Mouse (Mus musculus): ENCODE measurements around the gene Gcn1l1.
A peak's percentile ranks its signal among the peaks of the same experiment; 100 is the strongest.

Gcn1l1 gene

GRCm38 (mm10) chr5:115534856-115535255, 30.2 kb upstream of the Gcn1l1 start:
- DNase-seq (ENCODE audit: low spot score), result no peak

DNA sequence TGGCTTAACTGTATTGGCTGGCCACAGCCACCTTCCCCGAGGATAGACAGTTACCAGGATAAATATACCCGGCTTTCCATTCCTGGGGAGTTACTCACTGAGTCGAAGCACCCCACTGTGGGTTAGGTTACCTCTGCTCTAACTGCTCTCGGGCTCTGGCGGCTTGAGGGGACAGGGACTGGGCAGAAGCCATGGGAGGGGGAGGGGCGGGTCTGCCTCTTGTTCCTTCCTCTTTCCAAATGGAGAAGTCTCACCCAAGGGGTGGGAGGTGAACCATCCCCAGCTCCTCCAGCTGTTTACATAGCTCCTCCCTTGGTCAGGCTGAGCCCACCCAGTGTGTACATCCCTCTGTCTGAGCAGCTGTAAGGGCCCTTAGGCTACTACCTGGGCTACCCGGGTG, 29.4 kb upstream of the Gcn1l1 start:
- no peak for DNase-seq (ENCODE audit: low spot score)

GRCm38 (mm10) chr5:115538017-115538692, 26.9 kb upstream of the Gcn1l1 start:
- no peak for DNase-seq (ENCODE audit: low spot score)

- peak; percentile 95 for DNase-seq (ENCODE audit: low spot score)
Measured at GRCm38 (mm10) chr5:115538693-115539043, 26.4 kb upstream of the Gcn1l1 start.

DNA sequence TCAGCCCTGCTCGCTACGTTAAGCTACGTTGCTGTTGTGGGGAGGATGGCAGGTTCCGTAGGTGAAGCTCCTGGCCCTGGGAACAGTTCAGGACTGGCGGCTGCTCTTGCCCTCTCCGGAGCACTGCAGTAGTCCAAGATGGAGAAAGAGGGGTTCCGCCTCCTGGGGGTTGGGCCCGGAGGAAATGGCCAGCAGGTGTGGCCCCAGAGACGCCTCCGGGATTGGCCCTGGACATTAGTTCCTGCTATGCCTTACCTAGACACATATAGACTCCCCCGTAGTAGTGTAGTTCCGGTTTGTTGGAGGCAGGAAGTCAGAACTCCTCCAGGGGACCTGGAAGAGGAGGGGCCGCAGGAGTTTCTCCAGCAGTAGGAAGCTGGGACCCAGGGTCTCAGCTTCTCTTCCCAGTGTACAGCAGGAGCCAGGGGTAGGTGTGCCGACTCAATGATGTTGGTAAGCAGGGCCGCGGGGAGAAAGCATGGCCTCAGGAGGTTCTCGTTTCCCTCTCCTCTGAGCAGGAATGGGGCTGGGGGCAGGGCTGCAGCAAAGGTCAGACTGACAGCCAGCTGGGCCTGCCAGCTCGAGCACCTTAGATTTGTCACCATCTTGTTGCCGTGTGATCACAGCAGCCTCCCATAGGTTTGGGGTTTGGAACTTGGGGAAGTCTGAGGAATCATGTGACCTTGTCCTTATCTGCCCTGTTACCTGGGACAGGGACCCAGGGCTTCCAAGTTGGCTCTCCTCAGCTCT, 22.2 kb upstream of the Gcn1l1 start:
- DNase-seq (ENCODE audit: low spot score), result no peak

- peak; percentile 73 for DNase-seq (ENCODE audit: low spot score)
Measured at GRCm38 (mm10) chr5:115543509-115544253, 21.4 kb upstream of the Gcn1l1 start.

- no peak for DNase-seq (ENCODE audit: low spot score)
Measured at GRCm38 (mm10) chr5:115544655-115545185, 20.3 kb upstream of the Gcn1l1 start.

DNA sequence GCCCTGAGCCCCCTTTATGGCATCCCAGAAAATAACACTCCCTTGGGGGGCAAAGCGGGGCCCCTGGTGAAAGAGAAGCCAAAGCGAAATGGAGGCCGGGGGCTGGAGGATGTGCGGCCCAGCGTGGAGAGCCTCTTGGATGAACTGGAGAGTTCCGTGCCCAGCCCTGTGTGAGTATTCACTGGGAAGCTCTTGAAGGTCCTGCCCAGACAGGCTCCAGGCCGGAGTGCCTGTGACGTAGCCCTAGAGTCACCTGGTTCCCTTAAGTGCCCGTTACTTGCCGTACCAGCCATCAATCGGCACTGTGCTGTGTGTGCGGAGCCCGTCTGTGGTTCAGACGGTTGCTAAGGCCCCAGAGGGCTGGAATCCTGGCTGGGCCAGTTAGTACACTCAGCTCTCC, 19.4 kb upstream of the Gcn1l1 start:
- no peak for DNase-seq (ENCODE audit: low spot score)

GRCm38 (mm10) chr5:115546536-115546935, 18.5 kb upstream of the Gcn1l1 start:
- DNase-seq (ENCODE audit: low spot score), result no peak

DNA sequence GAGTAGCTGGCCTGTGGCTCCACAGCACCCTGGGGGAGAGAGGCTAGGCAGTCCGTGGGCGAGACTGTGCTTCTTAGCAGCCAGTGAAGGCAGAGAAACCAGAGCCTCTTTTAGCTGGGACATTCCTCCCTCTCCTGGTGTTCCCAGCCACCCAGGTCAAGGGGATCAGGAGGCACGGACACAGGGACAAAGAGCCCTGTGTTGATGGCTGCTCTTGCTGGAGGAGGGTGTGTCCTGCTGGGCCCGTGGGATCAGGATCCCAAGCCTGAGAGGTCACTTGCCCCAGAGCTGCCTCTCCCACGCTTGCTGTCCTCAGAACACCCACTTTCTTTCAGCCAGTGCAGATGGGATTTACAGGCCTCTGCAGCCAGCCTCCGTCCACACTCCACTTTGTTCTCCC, 18.0 kb upstream of the Gcn1l1 start:
- DNase-seq (ENCODE audit: low spot score), result no peak

DNA sequence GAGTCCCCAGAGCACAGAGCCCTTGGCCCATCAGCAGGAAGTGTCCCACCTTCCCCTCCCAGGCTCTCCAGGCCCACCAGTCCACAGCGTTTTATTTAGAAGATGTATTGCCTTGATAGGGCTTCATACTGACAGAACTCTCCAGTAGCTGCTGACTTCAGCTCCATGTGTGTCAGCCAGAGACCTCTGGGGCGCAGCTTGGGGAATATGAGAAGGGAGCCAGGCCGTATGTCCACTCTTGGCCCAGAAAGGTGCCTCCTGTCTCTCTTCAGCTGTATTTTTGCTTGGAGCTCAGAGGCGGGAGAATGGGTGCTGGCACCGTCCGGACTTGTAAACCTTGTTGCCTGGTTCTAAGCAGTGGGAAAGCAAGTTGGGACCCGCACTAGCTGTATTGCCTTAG, 17.6 kb upstream of the Gcn1l1 start:
- DNase-seq (ENCODE audit: low spot score), result no peak

DNA sequence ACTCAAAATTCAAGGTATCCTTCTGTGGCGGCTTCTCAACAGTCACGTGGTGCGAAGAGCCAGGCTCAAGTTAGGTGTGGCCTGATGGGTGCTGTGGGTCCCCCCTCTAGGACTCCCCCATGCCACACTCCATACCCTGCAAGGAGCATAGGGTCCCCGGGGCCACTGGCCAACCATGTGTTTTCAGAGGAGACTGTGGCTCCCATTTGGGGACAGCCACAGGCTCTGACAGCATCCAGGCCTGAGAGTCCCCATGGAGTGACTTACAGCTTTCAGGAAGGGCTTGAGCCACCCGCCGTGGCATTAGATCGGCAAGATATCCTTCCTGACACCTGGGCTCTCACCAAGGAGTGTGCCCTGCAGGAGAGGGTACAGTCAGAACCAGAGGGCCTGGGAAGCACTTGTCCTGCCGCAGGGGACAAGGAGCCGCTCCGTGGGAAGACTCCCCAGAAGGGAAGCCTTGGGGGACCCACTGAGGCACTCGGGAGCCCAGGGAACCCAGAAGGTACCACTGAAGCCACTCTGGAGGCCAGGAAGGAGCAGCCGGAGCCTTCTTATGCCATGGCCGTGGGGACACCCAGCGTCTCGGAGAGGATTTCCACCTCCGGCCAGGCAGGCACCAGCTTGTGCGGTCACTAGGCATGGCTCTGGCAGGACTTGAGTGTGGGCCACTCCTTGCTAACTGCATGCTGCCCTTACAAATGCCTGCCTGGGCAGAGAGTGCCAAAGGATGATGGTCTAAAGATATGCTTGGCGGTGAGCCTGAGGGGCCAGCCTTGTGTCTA, 16.4 kb upstream of the Gcn1l1 start:
- DNase-seq (ENCODE audit: low spot score), result no peak

- DNase-seq (ENCODE audit: low spot score), result no peak
Measured at GRCm38 (mm10) chr5:115550482-115551005, 14.5 kb upstream of the Gcn1l1 start.

DNA sequence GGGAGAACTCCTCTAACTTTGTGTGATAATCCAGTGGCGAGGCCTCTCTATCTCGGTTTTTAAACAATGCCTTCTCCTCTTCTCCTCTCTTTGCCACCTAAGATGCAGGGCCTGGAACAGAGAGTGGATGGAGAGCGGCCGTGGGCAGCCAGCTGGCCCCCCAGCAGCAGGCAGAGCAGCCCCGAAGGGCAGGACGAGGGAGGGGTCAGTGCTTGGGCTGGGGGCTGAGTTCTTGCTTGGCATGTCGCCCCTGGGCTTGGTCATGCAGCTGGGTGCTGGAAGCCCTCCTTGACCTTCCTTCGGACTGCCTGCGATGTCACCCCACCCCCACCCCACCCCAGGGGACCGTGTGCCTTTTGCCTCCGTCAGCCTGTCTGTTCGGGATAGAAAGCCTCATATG, 13.7 kb upstream of the Gcn1l1 start:
- DNase-seq (ENCODE audit: low spot score), result no peak

DNA sequence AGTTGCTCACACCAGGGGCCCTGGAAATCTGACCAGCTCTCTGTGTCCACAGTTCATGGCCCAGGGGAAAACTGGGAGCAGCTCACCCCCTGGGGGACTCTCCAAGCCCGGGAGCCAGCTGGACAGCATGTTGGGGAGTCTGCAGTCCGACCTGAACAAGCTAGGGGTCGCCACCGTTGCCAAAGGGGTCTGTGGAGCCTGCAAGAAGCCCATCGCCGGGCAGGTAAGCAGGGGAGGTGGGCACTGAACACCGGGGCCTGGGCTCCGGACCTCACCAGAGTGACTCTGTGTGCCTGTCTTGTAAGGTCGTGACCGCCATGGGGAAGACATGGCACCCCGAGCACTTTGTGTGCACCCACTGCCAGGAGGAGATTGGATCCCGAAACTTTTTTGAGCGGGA, 13.3 kb upstream of the Gcn1l1 start:
- DNase-seq (ENCODE audit: low spot score), result no peak

DNA sequence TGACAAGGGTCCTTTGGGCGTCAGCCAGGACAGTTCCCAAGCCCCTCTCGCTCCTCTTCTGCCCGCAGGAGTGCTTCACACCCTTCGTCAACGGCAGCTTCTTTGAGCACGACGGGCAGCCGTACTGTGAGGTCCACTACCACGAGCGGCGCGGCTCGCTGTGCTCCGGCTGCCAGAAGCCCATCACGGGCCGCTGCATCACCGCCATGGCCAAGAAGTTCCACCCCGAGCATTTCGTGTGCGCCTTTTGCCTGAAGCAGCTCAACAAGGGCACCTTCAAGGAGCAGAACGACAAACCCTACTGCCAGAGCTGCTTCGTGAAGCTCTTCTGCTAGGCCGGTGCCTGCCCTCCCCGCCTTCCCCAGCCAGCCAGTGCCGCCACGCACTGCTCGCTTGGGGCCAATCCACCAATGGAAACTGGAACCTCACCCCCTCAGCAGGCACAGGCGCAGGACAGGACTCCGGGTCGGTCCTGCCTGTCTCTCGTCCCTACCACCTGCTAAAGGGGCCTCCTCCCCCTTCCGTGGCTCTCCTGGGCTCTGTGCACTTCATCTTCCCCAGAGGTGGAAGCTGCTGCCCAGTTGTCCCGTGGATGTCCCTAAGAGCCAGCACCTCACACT, 11.1 kb upstream of the Gcn1l1 start:
- no peak for DNase-seq (ENCODE audit: low spot score)

DNA sequence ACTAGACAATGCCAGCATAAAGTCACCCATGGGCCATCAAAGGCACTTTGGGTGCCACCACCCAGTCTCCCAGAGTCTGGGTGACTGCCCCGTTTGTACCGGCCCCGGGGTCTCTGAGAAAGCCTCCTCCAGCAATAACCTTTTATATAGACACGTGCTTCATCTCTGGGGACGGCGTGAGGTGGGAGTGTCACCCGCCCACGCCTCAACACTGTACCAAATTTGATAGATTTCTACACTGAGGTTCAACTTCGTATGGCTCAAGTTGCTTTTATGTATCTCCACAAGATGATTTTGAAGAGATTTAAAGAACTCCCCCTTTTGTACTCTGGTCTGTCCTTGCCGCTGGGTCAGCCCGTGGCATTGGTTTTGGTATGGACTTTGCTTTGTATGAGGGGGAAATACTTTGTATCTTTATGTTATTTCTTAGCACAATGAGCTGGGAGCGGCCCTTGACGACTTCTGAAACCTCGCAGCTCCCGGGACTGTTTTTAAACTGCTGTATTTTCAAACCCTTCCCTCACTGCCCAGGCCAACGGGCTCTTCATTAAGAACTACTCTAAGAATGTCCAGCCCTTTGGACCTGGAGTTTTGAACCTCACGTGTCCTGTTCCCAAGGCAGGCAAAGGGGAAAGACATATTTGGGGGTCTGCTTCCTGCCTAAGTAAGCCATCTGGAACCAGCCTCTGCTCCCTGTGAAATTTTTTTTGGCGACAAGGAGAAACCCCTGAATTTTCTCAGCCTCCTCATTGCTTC, 10.3 kb upstream of the Gcn1l1 start:
- no peak for DNase-seq (ENCODE audit: low spot score)

GRCm38 (mm10) chr5:115556217-115556616, 8.8 kb upstream of the Gcn1l1 start:
- peak; percentile 86 for DNase-seq (ENCODE audit: low spot score)

GRCm38 (mm10) chr5:115558182-115558794, 6.8 kb upstream of the Gcn1l1 start:
- DNase-seq (ENCODE audit: low spot score), result no peak
